Mouse (Mus musculus): ENCODE data around the gene Dclre1c.

Gene Dclre1c

GRCm38 (mm10) chr2:3474861-3475283 is 50.9 kb downstream of the Dclre1c start, which contains the start of gene Suv39h2:
Suv39h2 (minus strand) TSS chr2:3475031.
- DNase-seq (ENCODE audit: extremely low spot score, low read depth, low spot score) = peak; percentile 72

- no peak for DNase-seq (ENCODE audit: extremely low spot score, low read depth, low spot score)
These were observed 51.9 kb downstream of the Dclre1c start for GRCm38 (mm10) chr2:3475746-3476251.

GRCm38 (mm10) chr2:3480239-3480638 is 56.3 kb downstream of the Dclre1c start:
- DNase-seq (ENCODE audit: extremely low spot score, low read depth, low spot score) = no peak

- DNase-seq (ENCODE audit: extremely low spot score, low read depth, low spot score) = no peak
These were observed 65.9 kb downstream of the Dclre1c start for GRCm38 (mm10) chr2:3489816-3490215.

GRCm38 (mm10) chr2:3493833-3494409 is 70.0 kb downstream of the Dclre1c start:
- DNase-seq (ENCODE audit: extremely low spot score, low read depth, low spot score) = no peak

- DNase-seq (ENCODE audit: extremely low spot score, low read depth, low spot score) = no peak
These were observed 75.6 kb downstream of the Dclre1c start for GRCm38 (mm10) chr2:3499543-3499942.

GRCm38 (mm10) chr2:3500886-3501285 is 77.0 kb downstream of the Dclre1c start:
- DNase-seq (ENCODE audit: extremely low spot score, low read depth, low spot score) = no peak

- peak; percentile 20 for DNase-seq (ENCODE audit: extremely low spot score, low read depth, low spot score)
These were observed 88.1 kb downstream of the Dclre1c start for GRCm38 (mm10) chr2:3512076-3512475.

GRCm38 (mm10) chr2:3512552-3513454 is 88.9 kb downstream of the Dclre1c start, which contains the start of the genes Gm45902, Hspa14 and Cdnf:
Gm45902 (minus strand) TSS chr2:3512790.
Hspa14 (minus strand) TSS chr2:3512814.
Cdnf (plus strand) TSS chr2:3513030.
- peak; percentile 98 for DNase-seq (ENCODE audit: extremely low spot score, low read depth, low spot score)
